Mouse (Mus musculus): ENCODE measurements around the gene Krtap29-1.

The Krtap29-1 gene

GRCm38 (mm10) chr11:99937751-99938264, 41.0 kb downstream of the Krtap29-1 start:
- DNase-seq (ENCODE audit: low read depth): no peak

DNA sequence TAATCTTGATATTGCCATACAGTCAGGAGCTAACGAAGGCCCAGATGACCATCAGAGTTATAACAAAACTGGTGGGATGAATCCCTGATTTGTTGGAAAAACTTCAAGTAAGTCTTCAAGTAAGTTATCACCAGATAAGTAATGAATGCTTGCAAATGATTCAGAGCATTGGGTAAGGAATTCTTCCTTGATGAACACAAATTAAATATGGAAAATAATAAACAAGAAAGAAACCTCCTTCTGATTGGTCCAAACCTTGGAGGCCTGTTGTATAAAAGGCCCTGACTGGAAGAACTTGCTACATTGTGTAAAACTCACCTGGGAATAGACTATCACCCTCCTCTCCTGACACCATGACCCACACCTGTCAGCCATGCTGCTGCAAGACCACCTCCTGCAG, 42.9 kb downstream of the Krtap29-1 start, which contains the start of gene Krtap31-2:
Gene Krtap31-2 (plus strand): TSS at position 301 of the 400 bp plus-strand sequence.
- no peak for DNase-seq (ENCODE audit: low read depth)

Measured in c-Kit-positive CD71-positive TER-119-negative erythroid progenitor cells, embryonic 14.5 days (primary cell).